Mouse (Mus musculus): ENCODE measurements around the gene Sp7. TPM values are rescaled to one million over a fixed set of nuclear protein-coding genes. Genes with fewer than 3 reads are reported as not detected.
A peak's percentile ranks its signal among the peaks of the same experiment; 100 is the strongest.

The Sp7 gene
- polyA plus RNA-seq, 1 experiment from 2014 or later, result 45.0 TPM

- WGBS, result 21% methylated on average over 5 of the region's 5 CpGs
- Histone ChIP-seq H3K9ac (ENCODE audit: low read depth, low read length) (no peak overlapping the region), H3K4me1 (ENCODE audit: control insufficient read depth, insufficient read depth, low read length) (peaks cover 11% of the 10 kb centered on the region), H3K4me3 (ENCODE audit: low read depth, low read length) (peak overlapping the region; percentile 39; the same call in 1 of the 2 replicates), H3K4me2 (ENCODE audit: low read depth, low read length) (peak overlapping the region; percentile 59), H3K36me3 (ENCODE audit: control insufficient read depth, insufficient read depth, low read length) (no peaks in the 10 kb centered on the region), H3K27me3 (replicated peaks; ENCODE audit: control insufficient read depth, insufficient read depth, low read length) (no peaks in the 10 kb centered on the region), H3K27ac (replicated peaks; ENCODE audit: low read depth, low read length) (peak overlapping the region; percentile 81; the same call in 1 of the 2 replicates), H3K9me3 (ENCODE audit: control insufficient read depth, low read length) (no peaks in the 10 kb centered on the region)
- DNase-seq (ENCODE audit: low spot score) (no peak), ATAC-seq (ENCODE audit: low read depth) (no peak)
Observed at GRCm38 (mm10) chr15:102398629-102399028, 31.6 kb upstream of the Sp7 start.

- no peaks in the 10 kb centered on the region for H3K27me3 ChIP-seq (replicated peaks; ENCODE audit: control insufficient read depth, insufficient read depth, low read length)
- H3K4me2 ChIP-seq (ENCODE audit: low read depth, low read length), result no peak overlapping the region
- no peaks in the 10 kb centered on the region for H3K9me3 ChIP-seq (ENCODE audit: control insufficient read depth, low read length)
- ATAC-seq (ENCODE audit: low read depth) (no peak), DNase-seq (ENCODE audit: low spot score) (no peak)
- no peak overlapping the region for H3K27ac ChIP-seq (replicated peaks; ENCODE audit: low read depth, low read length)
- WGBS, result 12% methylated on average over 3 of the region's 3 CpGs
- H3K9ac ChIP-seq (ENCODE audit: low read depth, low read length), result no peak overlapping the region
- no peaks in the 10 kb centered on the region for H3K36me3 ChIP-seq (ENCODE audit: control insufficient read depth, insufficient read depth, low read length)
- no peak overlapping the region for H3K4me3 ChIP-seq (ENCODE audit: low read depth, low read length)
- peaks cover 6% of the 10 kb centered on the region for H3K4me1 ChIP-seq (ENCODE audit: control insufficient read depth, insufficient read depth, low read length)
Observed at GRCm38 (mm10) chr15:102395061-102395460, 28.1 kb upstream of the Sp7 start.

- Histone ChIP-seq H3K9ac (ENCODE audit: low read depth, low read length) (no peak overlapping the region), H3K4me2 (ENCODE audit: low read depth, low read length) (no peak overlapping the region), H3K4me1 (ENCODE audit: control insufficient read depth, insufficient read depth, low read length) (peaks cover 3% of the 10 kb centered on the region; the same call in 1 of the 2 replicates), H3K4me3 (ENCODE audit: low read depth, low read length) (no peak overlapping the region), H3K27me3 (replicated peaks; ENCODE audit: control insufficient read depth, insufficient read depth, low read length) (no peaks in the 10 kb centered on the region), H3K27ac (replicated peaks; ENCODE audit: low read depth, low read length) (no peak overlapping the region), H3K9me3 (ENCODE audit: control insufficient read depth, low read length) (no peaks in the 10 kb centered on the region), H3K36me3 (ENCODE audit: control insufficient read depth, insufficient read depth, low read length) (no peaks in the 10 kb centered on the region)
- ATAC-seq (ENCODE audit: low read depth) (no peak), DNase-seq (ENCODE audit: low spot score) (no peak)
Observed at GRCm38 (mm10) chr15:102393584-102394014, 26.6 kb upstream of the Sp7 start.

- DNase-seq (ENCODE audit: low spot score), result no peak
- H3K4me2 ChIP-seq (ENCODE audit: low read depth, low read length), result no peak overlapping the region
- H3K27ac ChIP-seq (replicated peaks; ENCODE audit: low read depth, low read length), result no peak overlapping the region
- H3K9me3 ChIP-seq (ENCODE audit: control insufficient read depth, low read length), result no peaks in the 10 kb centered on the region
- no peak for ATAC-seq (ENCODE audit: low read depth)
- H3K9ac ChIP-seq (ENCODE audit: low read depth, low read length), result no peak overlapping the region
- H3K4me1 ChIP-seq (ENCODE audit: control insufficient read depth, insufficient read depth, low read length), result no peaks in the 10 kb centered on the region
- no peak overlapping the region for H3K4me3 ChIP-seq (ENCODE audit: low read depth, low read length)
- H3K36me3 ChIP-seq (ENCODE audit: control insufficient read depth, insufficient read depth, low read length), result no peaks in the 10 kb centered on the region
- WGBS, result 46% methylated on average over 2 of the region's 2 CpGs
- no peaks in the 10 kb centered on the region for H3K27me3 ChIP-seq (replicated peaks; ENCODE audit: control insufficient read depth, insufficient read depth, low read length)
Observed at GRCm38 (mm10) chr15:102392520-102392919, 25.5 kb upstream of the Sp7 start.

- H3K36me3 ChIP-seq (ENCODE audit: control insufficient read depth, insufficient read depth, low read length), result no peaks in the 10 kb centered on the region
- no peak for ATAC-seq (ENCODE audit: low read depth)
- H3K4me1 ChIP-seq (ENCODE audit: control insufficient read depth, insufficient read depth, low read length), result no peaks in the 10 kb centered on the region
- WGBS, result 82% methylated on average over 3 of the region's 3 CpGs
- H3K27me3 ChIP-seq (replicated peaks; ENCODE audit: control insufficient read depth, insufficient read depth, low read length), result no peaks in the 10 kb centered on the region
- H3K4me3 ChIP-seq (ENCODE audit: low read depth, low read length), result no peak overlapping the region
- H3K27ac ChIP-seq (replicated peaks; ENCODE audit: low read depth, low read length), result no peak overlapping the region
- H3K9me3 ChIP-seq (ENCODE audit: control insufficient read depth, low read length), result no peaks in the 10 kb centered on the region
- no peak overlapping the region for H3K9ac ChIP-seq (ENCODE audit: low read depth, low read length)
- H3K4me2 ChIP-seq (ENCODE audit: low read depth, low read length), result no peak overlapping the region
- no peak for DNase-seq (ENCODE audit: low spot score)
Observed at GRCm38 (mm10) chr15:102388942-102389341, 22.0 kb upstream of the Sp7 start.

- Histone ChIP-seq H3K4me3 (ENCODE audit: low read depth, low read length) (no peak overlapping the region), H3K36me3 (ENCODE audit: control insufficient read depth, insufficient read depth, low read length) (no peaks in the 10 kb centered on the region), H3K27ac (replicated peaks; ENCODE audit: low read depth, low read length) (no peak overlapping the region), H3K27me3 (replicated peaks; ENCODE audit: control insufficient read depth, insufficient read depth, low read length) (no peaks in the 10 kb centered on the region), H3K4me1 (ENCODE audit: control insufficient read depth, insufficient read depth, low read length) (no peaks in the 10 kb centered on the region), H3K4me2 (ENCODE audit: low read depth, low read length) (no peak overlapping the region), H3K9me3 (ENCODE audit: control insufficient read depth, low read length) (no peaks in the 10 kb centered on the region), H3K9ac (ENCODE audit: low read depth, low read length) (no peak overlapping the region)
- DNase-seq (ENCODE audit: low spot score) (no peak), ATAC-seq (ENCODE audit: low read depth) (no peak)
- 58% methylated on average over 9 of the region's 9 CpGs for WGBS
Observed at GRCm38 (mm10) chr15:102386640-102387039, 19.7 kb upstream of the Sp7 start.

- DNase-seq (ENCODE audit: low spot score) (no peak), ATAC-seq (ENCODE audit: low read depth) (no peak)
- Histone ChIP-seq H3K4me3 (ENCODE audit: low read depth, low read length) (no peak overlapping the region), H3K27ac (replicated peaks; ENCODE audit: low read depth, low read length) (no peak overlapping the region), H3K9me3 (ENCODE audit: control insufficient read depth, low read length) (no peaks in the 10 kb centered on the region), H3K4me1 (ENCODE audit: control insufficient read depth, insufficient read depth, low read length) (no peaks in the 10 kb centered on the region), H3K4me2 (ENCODE audit: low read depth, low read length) (no peak overlapping the region), H3K36me3 (ENCODE audit: control insufficient read depth, insufficient read depth, low read length) (no peaks in the 10 kb centered on the region), H3K27me3 (replicated peaks; ENCODE audit: control insufficient read depth, insufficient read depth, low read length) (no peaks in the 10 kb centered on the region), H3K9ac (ENCODE audit: low read depth, low read length) (no peak overlapping the region)
- 88% methylated on average over 6 of the region's 6 CpGs for WGBS
Observed at GRCm38 (mm10) chr15:102383671-102384070, 16.7 kb upstream of the Sp7 start.

GRCm38 (mm10) chr15:102381575-102381974 lies 14.6 kb upstream of the Sp7 start:
- WGBS, result 1% methylated on average over 7 of the region's 7 CpGs
- H3K27me3 ChIP-seq (replicated peaks; ENCODE audit: control insufficient read depth, insufficient read depth, low read length), result no peaks in the 10 kb centered on the region
- no peaks in the 10 kb centered on the region for H3K36me3 ChIP-seq (ENCODE audit: control insufficient read depth, insufficient read depth, low read length)
- H3K4me2 ChIP-seq (ENCODE audit: low read depth, low read length), result no peak overlapping the region
- no peaks in the 10 kb centered on the region for H3K9me3 ChIP-seq (ENCODE audit: control insufficient read depth, low read length)
- peak; percentile 81 for ATAC-seq (ENCODE audit: low read depth)
- H3K4me1 ChIP-seq (ENCODE audit: control insufficient read depth, insufficient read depth, low read length), result peaks cover 13% of the 10 kb centered on the region; the same call in 1 of the 2 replicates
- no peak overlapping the region for H3K27ac ChIP-seq (replicated peaks; ENCODE audit: low read depth, low read length)
- H3K9ac ChIP-seq (ENCODE audit: low read depth, low read length), result no peak overlapping the region
- peak; percentile 92 for DNase-seq (ENCODE audit: low spot score)
- no peak overlapping the region for H3K4me3 ChIP-seq (ENCODE audit: low read depth, low read length)

- Histone ChIP-seq H3K4me2 (ENCODE audit: low read depth, low read length) (peak overlapping the region; percentile 79), H3K27me3 (replicated peaks; ENCODE audit: control insufficient read depth, insufficient read depth, low read length) (no peaks in the 10 kb centered on the region), H3K36me3 (ENCODE audit: control insufficient read depth, insufficient read depth, low read length) (no peaks in the 10 kb centered on the region), H3K9me3 (ENCODE audit: control insufficient read depth, low read length) (no peaks in the 10 kb centered on the region), H3K4me1 (ENCODE audit: control insufficient read depth, insufficient read depth, low read length) (peaks cover 18% of the 10 kb centered on the region), H3K4me3 (ENCODE audit: low read depth, low read length) (no peak overlapping the region), H3K27ac (replicated peaks; ENCODE audit: low read depth, low read length) (peak overlapping the region; percentile 88), H3K9ac (ENCODE audit: low read depth, low read length) (no peak overlapping the region)
- peak; percentile 88 for DNase-seq (ENCODE audit: low spot score)
- ATAC-seq (ENCODE audit: low read depth), result peak; percentile 47
- WGBS, result 5% methylated on average over 10 of the region's 10 CpGs
Observed at GRCm38 (mm10) chr15:102377810-102378262, 10.9 kb upstream of the Sp7 start.
